Mouse (Mus musculus) MEL-GATA-1-ER (cell line): ENCODE data around the gene Wdr61.
A peak's percentile ranks its signal among the peaks of the same experiment; 100 is the strongest.
"Not testable (repeated sequence)": the region's sequence is repeated elsewhere in the genome, so short reads cannot be mapped to it uniquely, and the experiment has no call there.

Source experiments
- DNase-seq: peaks from one replicate; pipeline ENCODE4 v3.0.0-alpha.2; 2012; ENCODE audit warnings: low read depth; ENCODE audit errors: extremely low read depth

The Wdr61 gene

GRCm38 (mm10) chr9:54732122-54732521 lies 2.2 kb downstream of the Wdr61 start:
- peak; percentile 52 for DNase-seq

- no peak for DNase-seq
Measured at GRCm38 (mm10) chr9:54726315-54726714, 8.0 kb downstream of the Wdr61 start.

- no peak for DNase-seq
Measured at GRCm38 (mm10) chr9:54722596-54722995, 11.7 kb downstream of the Wdr61 start.

GRCm38 (mm10) chr9:54722156-54722555 lies 12.2 kb downstream of the Wdr61 start:
- DNase-seq, result no peak

- DNase-seq, result no peak
Measured at GRCm38 (mm10) chr9:54717527-54717926, 16.8 kb downstream of the Wdr61 start.

- DNase-seq, result no peak
Measured at GRCm38 (mm10) chr9:54715776-54716175, 18.5 kb downstream of the Wdr61 start.

- no peak for DNase-seq
Measured at GRCm38 (mm10) chr9:54708085-54708484, 26.2 kb downstream of the Wdr61 start.

- DNase-seq, result no peak
Measured at GRCm38 (mm10) chr9:54707288-54707999, 26.9 kb downstream of the Wdr61 start.

- no peak for DNase-seq
Measured at GRCm38 (mm10) chr9:54705561-54705960, 28.8 kb downstream of the Wdr61 start.

- peak; percentile 92 for DNase-seq
Measured at GRCm38 (mm10) chr9:54704361-54704760, 30.0 kb downstream of the Wdr61 start.

GRCm38 (mm10) chr9:54702581-54702980 lies 31.7 kb downstream of the Wdr61 start:
- no peak for DNase-seq

- DNase-seq, result no peak
Measured at GRCm38 (mm10) chr9:54700746-54701145, 33.6 kb downstream of the Wdr61 start.

- no peak for DNase-seq
Measured at GRCm38 (mm10) chr9:54700174-54700475, 34.2 kb downstream of the Wdr61 start.

- DNase-seq, result no peak
Measured at GRCm38 (mm10) chr9:54699345-54700173, 34.8 kb downstream of the Wdr61 start.

GRCm38 (mm10) chr9:54699087-54699344 lies 35.3 kb downstream of the Wdr61 start:
- DNase-seq, result no peak

GRCm38 (mm10) chr9:54698318-54699086 lies 35.8 kb downstream of the Wdr61 start, which contains the start of gene Dnaja4:
Dnaja4 (plus strand) TSS chr9:54698873.
- DNase-seq, result peak; percentile 90

- not testable (repeated sequence) for DNase-seq
Measured at GRCm38 (mm10) chr9:54691241-54691805, 43.0 kb downstream of the Wdr61 start.

- DNase-seq, result not testable (repeated sequence)
Measured at GRCm38 (mm10) chr9:54690697-54691096, 43.6 kb downstream of the Wdr61 start.

GRCm38 (mm10) chr9:54689446-54689845 lies 44.9 kb downstream of the Wdr61 start:
- DNase-seq, result no peak

GRCm38 (mm10) chr9:54687246-54688236 lies 46.8 kb downstream of the Wdr61 start:
- DNase-seq, result no peak
